Mouse (Mus musculus): ENCODE results near the gene Sc5d. TPM values are rescaled to one million over a fixed set of nuclear protein-coding genes. Genes with fewer than 3 reads are reported as not detected.
A peak's percentile ranks its signal among the peaks of the same experiment; 100 is the strongest.

Gene Sc5d
- polyA plus RNA-seq, 1 experiment from 2014 or later: 36.3 TPM

- Histone ChIP-seq H3K36me3 (no peaks in the 10 kb centered on the region), H3K4me3 (replicated peaks) (no peak overlapping the region), H3K4me2 (peak overlapping the region; percentile 22; the same call in 1 of the 2 replicates), H3K4me1 (no peaks in the 10 kb centered on the region), H3K27ac (no peak overlapping the region), H3K9ac (no peak overlapping the region), H3K9me3 (replicated peaks) (no peaks in the 10 kb centered on the region), H3K27me3 (no peaks in the 10 kb centered on the region)
- 46% methylated on average over 13 of the region's 13 CpGs for WGBS
- ATAC-seq (replicated peaks; ENCODE audit: low FRiP score): no peak
Observed at GRCm38 (mm10) chr9:42275027-42275760, 11.1 kb upstream of the Sc5d start.

DNA sequence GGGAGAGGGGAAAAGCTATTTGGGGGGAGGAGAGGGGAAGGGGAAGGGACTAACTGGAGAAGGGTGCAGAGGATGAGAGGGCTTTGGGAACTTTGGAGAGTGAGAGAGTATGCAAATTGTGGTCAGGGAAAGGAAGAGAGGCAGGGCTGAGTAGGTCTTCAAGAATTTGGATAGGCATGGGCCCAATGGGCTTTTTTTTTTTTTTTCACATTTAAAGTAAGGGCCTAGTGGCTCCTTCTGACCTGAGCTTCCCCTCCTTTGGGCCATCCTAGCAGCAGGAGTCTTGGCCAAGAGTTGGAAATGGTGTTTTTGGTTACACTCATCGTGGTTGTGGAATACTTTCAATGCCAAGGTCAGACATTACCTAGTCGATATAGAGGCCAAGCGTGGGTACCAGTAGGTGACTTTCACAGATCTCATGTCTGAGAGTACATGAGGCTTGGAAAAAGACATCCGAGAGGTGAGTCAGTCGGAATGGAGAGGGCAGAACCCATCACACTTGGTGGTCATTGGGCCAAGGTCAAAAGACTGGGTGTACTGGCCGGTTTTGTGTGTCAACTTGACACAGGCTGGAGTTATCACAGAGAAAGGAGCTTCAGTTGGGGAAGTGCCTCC lies 9.7 kb upstream of the Sc5d start:
- Histone ChIP-seq H3K9me3 (replicated peaks) (no peaks in the 10 kb centered on the region), H3K9ac (no peak overlapping the region), H3K27ac (no peak overlapping the region), H3K4me2 (no peak overlapping the region), H3K4me3 (replicated peaks) (no peak overlapping the region), H3K27me3 (no peaks in the 10 kb centered on the region), H3K36me3 (no peaks in the 10 kb centered on the region), H3K4me1 (no peaks in the 10 kb centered on the region)
- no peak for ATAC-seq (replicated peaks; ENCODE audit: low FRiP score)
- WGBS: 93% methylated on average over 6 of the region's 6 CpGs

DNA sequence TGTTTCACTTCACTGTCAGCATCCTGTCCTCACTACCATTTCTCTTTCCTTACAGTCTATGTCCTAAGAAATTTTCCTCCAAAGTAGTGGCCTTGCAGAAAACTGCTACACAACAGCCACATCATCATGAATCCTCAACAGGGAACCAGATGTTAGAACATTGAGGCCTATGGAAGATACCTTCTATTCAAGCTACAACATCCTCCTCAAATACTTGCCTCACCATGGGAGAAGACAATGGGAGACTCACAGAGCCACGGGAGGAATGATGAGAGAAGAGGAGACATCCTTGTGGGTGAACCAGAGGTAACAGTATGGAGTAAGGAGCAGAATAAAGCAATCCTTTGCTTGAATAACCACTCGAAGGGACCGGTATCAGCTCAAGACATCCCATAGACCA lies 9.1 kb upstream of the Sc5d start:
- Histone ChIP-seq H3K36me3 (no peaks in the 10 kb centered on the region), H3K9ac (no peak overlapping the region), H3K4me3 (replicated peaks) (no peak overlapping the region), H3K4me1 (no peaks in the 10 kb centered on the region), H3K4me2 (no peak overlapping the region), H3K27me3 (no peaks in the 10 kb centered on the region), H3K9me3 (replicated peaks) (no peaks in the 10 kb centered on the region), H3K27ac (no peak overlapping the region)
- no peak for ATAC-seq (replicated peaks; ENCODE audit: low FRiP score)
- WGBS: 83% methylated on average over 3 of the region's 3 CpGs

DNA sequence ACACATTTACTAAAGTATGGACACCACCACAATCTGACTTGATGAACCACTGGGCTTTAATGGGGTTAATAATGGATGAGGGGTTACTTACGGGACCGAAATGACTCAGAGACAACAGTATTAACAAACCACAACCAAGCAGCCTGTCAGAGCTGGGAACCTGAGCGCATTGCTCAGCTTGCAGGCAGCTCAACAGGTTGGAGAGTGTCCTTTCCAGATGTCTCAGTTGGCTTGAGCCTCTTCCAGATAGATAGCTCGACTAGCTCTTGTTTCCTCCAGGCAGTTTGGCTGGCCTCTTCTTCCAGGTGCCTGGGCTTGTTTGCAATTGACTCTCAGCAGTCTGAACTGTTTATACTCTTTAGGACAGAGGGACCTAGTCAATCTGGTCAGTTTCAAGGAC lies 8.6 kb upstream of the Sc5d start:
- no peak overlapping the region for H3K4me3 ChIP-seq (replicated peaks)
- H3K36me3 ChIP-seq: no peaks in the 10 kb centered on the region
- no peaks in the 10 kb centered on the region for H3K9me3 ChIP-seq (replicated peaks)
- no peaks in the 10 kb centered on the region for H3K27me3 ChIP-seq
- 66% methylated on average over 4 of the region's 4 CpGs for WGBS
- H3K27ac ChIP-seq: no peak overlapping the region
- ATAC-seq (replicated peaks; ENCODE audit: low FRiP score): no peak
- no peak overlapping the region for H3K4me2 ChIP-seq
- H3K9ac ChIP-seq: no peak overlapping the region
- H3K4me1 ChIP-seq: no peaks in the 10 kb centered on the region

DNA sequence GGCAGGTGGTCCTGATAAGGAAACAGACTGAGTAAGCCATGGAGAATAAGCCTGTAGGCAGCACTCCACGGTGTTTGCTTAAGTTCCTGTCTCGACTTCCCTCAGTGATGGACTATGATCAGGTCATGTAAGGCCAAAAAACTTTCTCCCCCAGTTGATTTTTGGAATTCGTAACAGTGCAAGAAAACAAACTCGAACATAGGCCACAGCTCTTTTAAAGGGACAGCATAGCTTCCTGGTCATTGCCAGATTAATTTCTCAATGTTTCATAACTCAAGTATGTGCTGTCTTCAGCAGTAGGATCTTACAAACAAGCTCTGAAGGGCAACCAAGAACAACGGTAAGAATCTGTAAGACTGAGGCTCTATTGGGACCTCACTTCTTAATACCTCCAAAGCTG lies 7.4 kb upstream of the Sc5d start:
- no peaks in the 10 kb centered on the region for H3K36me3 ChIP-seq
- H3K4me2 ChIP-seq: no peak overlapping the region
- H3K27ac ChIP-seq: no peak overlapping the region
- no peaks in the 10 kb centered on the region for H3K9me3 ChIP-seq (replicated peaks)
- no peak for ATAC-seq (replicated peaks; ENCODE audit: low FRiP score)
- H3K4me1 ChIP-seq: no peaks in the 10 kb centered on the region
- H3K9ac ChIP-seq: no peak overlapping the region
- WGBS: 72% methylated on average over 5 of the region's 5 CpGs
- H3K27me3 ChIP-seq: no peaks in the 10 kb centered on the region
- H3K4me3 ChIP-seq (replicated peaks): no peak overlapping the region

- no peak for ATAC-seq (replicated peaks; ENCODE audit: low FRiP score)
- no peak overlapping the region for H3K9ac ChIP-seq
- no peaks in the 10 kb centered on the region for H3K27me3 ChIP-seq
- no peaks in the 10 kb centered on the region for H3K4me1 ChIP-seq
- no peaks in the 10 kb centered on the region for H3K36me3 ChIP-seq
- no peak overlapping the region for H3K4me2 ChIP-seq
- no peaks in the 10 kb centered on the region for H3K9me3 ChIP-seq (replicated peaks)
- no peak overlapping the region for H3K27ac ChIP-seq
- WGBS: 92% methylated on average over 3 of the region's 3 CpGs
- H3K4me3 ChIP-seq (replicated peaks): no peak overlapping the region
Observed at GRCm38 (mm10) chr9:42270617-42271016, 6.6 kb upstream of the Sc5d start.

- Histone ChIP-seq H3K9me3 (replicated peaks) (no peaks in the 10 kb centered on the region), H3K9ac (no peak overlapping the region), H3K4me1 (no peaks in the 10 kb centered on the region), H3K4me3 (replicated peaks) (no peak overlapping the region), H3K4me2 (no peak overlapping the region), H3K36me3 (no peaks in the 10 kb centered on the region), H3K27ac (no peak overlapping the region), H3K27me3 (no peaks in the 10 kb centered on the region)
- WGBS: 74% methylated on average over 5 of the region's 5 CpGs
- ATAC-seq (replicated peaks; ENCODE audit: low FRiP score): no peak
Observed at GRCm38 (mm10) chr9:42270081-42270480, 6.0 kb upstream of the Sc5d start.

- H3K36me3 ChIP-seq: no peaks in the 10 kb centered on the region
- peaks cover 8% of the 10 kb centered on the region; the same call in 1 of the 2 replicates for H3K4me1 ChIP-seq
- no peak overlapping the region for H3K9ac ChIP-seq
- no peak for ATAC-seq (replicated peaks; ENCODE audit: low FRiP score)
- no peak overlapping the region for H3K4me3 ChIP-seq (replicated peaks)
- WGBS: 87% methylated on average over 5 of the region's 5 CpGs
- H3K4me2 ChIP-seq: no peak overlapping the region
- no peak overlapping the region for H3K27ac ChIP-seq
- H3K9me3 ChIP-seq (replicated peaks): no peaks in the 10 kb centered on the region
- H3K27me3 ChIP-seq: no peaks in the 10 kb centered on the region
Observed at GRCm38 (mm10) chr9:42268371-42268770, 4.3 kb upstream of the Sc5d start.

DNA sequence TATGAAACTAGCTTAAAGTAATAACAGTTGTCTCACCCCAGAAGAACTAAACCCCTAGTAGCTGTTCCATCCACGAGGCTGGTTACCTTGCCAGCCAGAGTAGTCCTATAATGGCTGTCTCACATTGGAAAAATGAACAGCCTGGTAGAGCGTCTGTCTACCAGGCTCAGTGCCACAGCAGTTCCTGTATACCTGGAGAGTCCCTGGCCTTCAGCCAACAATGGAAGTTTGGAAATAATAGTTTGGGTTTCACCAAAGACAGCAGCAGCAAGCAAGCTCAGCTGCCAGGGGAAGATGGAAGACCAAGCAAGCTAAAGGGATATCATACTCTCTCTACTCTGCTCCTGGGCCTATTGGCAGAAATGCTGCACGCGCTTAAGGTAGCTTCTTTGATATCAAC lies 1.3 kb upstream of the Sc5d start:
- ATAC-seq (replicated peaks; ENCODE audit: low FRiP score): no peak
- H3K9me3 ChIP-seq (replicated peaks): no peaks in the 10 kb centered on the region
- H3K4me2 ChIP-seq: no peak overlapping the region
- 0 out of 2 replicates have a peak, but pooled peaks cover under 1% of the 10 kb centered on the region for H3K36me3 ChIP-seq
- no peak overlapping the region for H3K9ac ChIP-seq
- peaks cover 19% of the 10 kb centered on the region; the same call in 1 of the 2 replicates for H3K4me1 ChIP-seq
- 91% methylated on average over 4 of the region's 4 CpGs for WGBS
- H3K27me3 ChIP-seq: no peaks in the 10 kb centered on the region
- H3K27ac ChIP-seq: no peak overlapping the region
- no peak overlapping the region for H3K4me3 ChIP-seq (replicated peaks)

GRCm38 (mm10) chr9:42263709-42264111 lies 346 bp downstream of the Sc5d start:
- WGBS: 0% methylated on average over 18 of the region's 18 CpGs
- peak; percentile 48 for ATAC-seq (replicated peaks; ENCODE audit: low FRiP score)
- no peaks in the 10 kb centered on the region for H3K9me3 ChIP-seq (replicated peaks)

DNA sequence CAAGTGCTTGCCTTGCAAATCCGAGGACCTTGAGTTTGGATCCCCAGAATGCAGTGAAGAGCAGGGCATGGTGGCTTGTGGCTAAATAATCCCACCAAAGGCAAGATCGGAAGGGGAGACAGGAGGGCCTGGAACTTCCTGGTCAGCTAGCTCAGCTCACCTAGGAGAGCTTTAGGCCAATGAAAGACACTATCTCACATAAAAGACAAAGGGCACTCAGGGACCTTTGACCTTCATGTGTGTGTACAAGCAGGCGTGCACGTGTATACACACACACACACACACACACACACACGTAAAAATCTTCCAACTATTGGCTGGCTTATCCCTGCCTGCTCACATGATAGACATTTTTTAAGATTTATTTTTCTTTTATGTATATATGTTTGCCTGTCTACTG lies 3.6 kb downstream of the Sc5d start:
- Histone ChIP-seq H3K36me3 (peaks cover 47% of the 10 kb centered on the region), H3K9me3 (replicated peaks) (no peaks in the 10 kb centered on the region), H3K9ac (no peak overlapping the region), H3K27me3 (no peaks in the 10 kb centered on the region), H3K4me1 (peaks cover 19% of the 10 kb centered on the region; the same call in 1 of the 2 replicates), H3K4me2 (no peak overlapping the region), H3K4me3 (replicated peaks) (no peak overlapping the region), H3K27ac (no peak overlapping the region)
- 87% methylated on average over 5 of the region's 5 CpGs for WGBS
- ATAC-seq (replicated peaks; ENCODE audit: low FRiP score): no peak

More at GRCm38 (mm10) chr9:42263709-42264111, 346 bp downstream of the Sc5d start:
- Histone ChIP-seq H3K9ac (peak overlapping the region; percentile 75), H3K4me2 (peak overlapping the region; percentile 83), H3K4me3 (replicated peaks) (peak overlapping the region; percentile 80), H3K27me3 (no peaks in the 10 kb centered on the region), H3K4me1 (peaks cover 19% of the 10 kb centered on the region; the same call in 1 of the 2 replicates), H3K36me3 (peaks cover 16% of the 10 kb centered on the region), H3K27ac (0 out of 2 replicates have a peak overlapping the region, but pooled peaks have one; percentile 59)

DNA sequence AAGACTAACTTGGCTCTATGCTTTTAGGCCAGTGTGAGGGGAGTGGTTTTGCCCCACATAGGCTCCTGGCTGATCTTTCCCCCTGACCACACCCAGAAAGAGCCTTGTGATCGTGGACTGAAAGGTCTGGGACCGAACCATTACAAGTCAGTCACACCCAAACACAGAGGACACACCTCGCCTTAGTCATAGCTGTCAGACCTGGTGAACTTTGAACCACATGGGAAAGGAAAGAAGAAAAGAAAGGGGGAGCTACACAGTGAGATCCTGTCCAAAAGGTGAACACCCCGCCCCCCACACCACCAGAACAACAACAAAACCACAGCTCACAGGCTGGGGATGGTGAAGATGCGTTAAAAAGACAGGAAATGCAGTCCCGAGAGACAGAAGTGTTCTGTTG lies 14.9 kb downstream of the Sc5d start:
- H3K9me3 ChIP-seq (replicated peaks): no peaks in the 10 kb centered on the region
- 76% methylated on average over 6 of the region's 6 CpGs for WGBS
- no peak overlapping the region for H3K27ac ChIP-seq
- no peak for ATAC-seq (replicated peaks; ENCODE audit: low FRiP score)
- H3K4me3 ChIP-seq (replicated peaks): no peak overlapping the region
- H3K9ac ChIP-seq: no peak overlapping the region
- peaks cover 6% of the 10 kb centered on the region; the same call in 1 of the 2 replicates for H3K36me3 ChIP-seq
- no peaks in the 10 kb centered on the region for H3K27me3 ChIP-seq
- H3K4me2 ChIP-seq: no peak overlapping the region
- no peaks in the 10 kb centered on the region for H3K4me1 ChIP-seq
